Mouse (Mus musculus): Measurements from ENCODE around the gene Sorcs2. TPM values are rescaled to one million over a fixed set of nuclear protein-coding genes. Genes with fewer than 3 reads are reported as not detected.

Gene Sorcs2
- polyA plus RNA-seq, 1 experiment from 2014 or later: 10.9 TPM

- no peak for ATAC-seq (ENCODE audit: extremely low read depth, insufficient number of reproducible peaks, low FRiP score, low TSS enrichment)
- H3K27me3 ChIP-seq (replicated peaks): 0 out of 2 replicates have a peak, but pooled peaks cover 4% of the 10 kb centered on the region
- WGBS: 81% methylated on average over 4 of the region's 4 CpGs
- H3K9ac ChIP-seq: no peak overlapping the region
- no peak overlapping the region for H3K4me3 ChIP-seq
- H3K36me3 ChIP-seq: no peaks in the 10 kb centered on the region
- no peak overlapping the region for H3K4me2 ChIP-seq
- H3K27ac ChIP-seq (replicated peaks): no peak overlapping the region
- peaks cover 10% of the 10 kb centered on the region for H3K4me1 ChIP-seq
- H3K9me3 ChIP-seq: no peaks in the 10 kb centered on the region
Measured at GRCm38 (mm10) chr5:36191285-36191684, 206.7 kb downstream of the Sorcs2 start.

GRCm38 (mm10) chr5:36188310-36188709, 209.6 kb downstream of the Sorcs2 start:
- Histone ChIP-seq H3K27me3 (replicated peaks) (peaks cover 4% of the 10 kb centered on the region; the same call in 1 of the 2 replicates), H3K27ac (replicated peaks) (no peak overlapping the region), H3K9ac (no peak overlapping the region), H3K4me2 (no peak overlapping the region), H3K4me3 (no peak overlapping the region), H3K9me3 (no peaks in the 10 kb centered on the region), H3K4me1 (no peaks in the 10 kb centered on the region), H3K36me3 (no peaks in the 10 kb centered on the region)
- no peak for ATAC-seq (ENCODE audit: extremely low read depth, insufficient number of reproducible peaks, low FRiP score, low TSS enrichment)
- WGBS: 82% methylated on average over 4 of the region's 4 CpGs

- H3K36me3 ChIP-seq: no peaks in the 10 kb centered on the region
- no peak overlapping the region for H3K27ac ChIP-seq (replicated peaks)
- no peaks in the 10 kb centered on the region for H3K9me3 ChIP-seq
- H3K4me2 ChIP-seq: no peak overlapping the region
- H3K27me3 ChIP-seq (replicated peaks): peaks cover 4% of the 10 kb centered on the region; the same call in 1 of the 2 replicates
- H3K4me1 ChIP-seq: no peaks in the 10 kb centered on the region
- no peak overlapping the region for H3K4me3 ChIP-seq
- H3K9ac ChIP-seq: no peak overlapping the region
- WGBS: 58% methylated on average over 8 of the region's 8 CpGs
- ATAC-seq (ENCODE audit: extremely low read depth, insufficient number of reproducible peaks, low FRiP score, low TSS enrichment): no peak
Measured at GRCm38 (mm10) chr5:36186294-36187053, 211.5 kb downstream of the Sorcs2 start.

GRCm38 (mm10) chr5:36182326-36182725, 215.6 kb downstream of the Sorcs2 start:
- Histone ChIP-seq H3K36me3 (no peaks in the 10 kb centered on the region), H3K27me3 (replicated peaks) (no peaks in the 10 kb centered on the region; the same call in 1 of the 2 replicates)

GRCm38 (mm10) chr5:36179708-36180107, 218.2 kb downstream of the Sorcs2 start:
- Histone ChIP-seq H3K4me1 (peaks cover 6% of the 10 kb centered on the region), H3K27me3 (replicated peaks) (peaks cover 5% of the 10 kb centered on the region; the same call in 1 of the 2 replicates), H3K27ac (replicated peaks) (no peak overlapping the region), H3K4me3 (no peak overlapping the region), H3K4me2 (no peak overlapping the region), H3K9me3 (no peaks in the 10 kb centered on the region), H3K36me3 (no peaks in the 10 kb centered on the region), H3K9ac (no peak overlapping the region)
- ATAC-seq (ENCODE audit: extremely low read depth, insufficient number of reproducible peaks, low FRiP score, low TSS enrichment): no peak
- WGBS: 87% methylated on average over 5 of the region's 5 CpGs

More at GRCm38 (mm10) chr5:36182326-36182725, 215.6 kb downstream of the Sorcs2 start:
- Histone ChIP-seq H3K9ac (no peak overlapping the region), H3K4me2 (no peak overlapping the region), H3K4me3 (no peak overlapping the region), H3K9me3 (no peaks in the 10 kb centered on the region), H3K4me1 (no peaks in the 10 kb centered on the region), H3K27ac (replicated peaks) (no peak overlapping the region)
- WGBS: 78% methylated on average over 7 of the region's 7 CpGs
- no peak for ATAC-seq (ENCODE audit: extremely low read depth, insufficient number of reproducible peaks, low FRiP score, low TSS enrichment)

- H3K4me3 ChIP-seq: no peak overlapping the region
- 86% methylated on average over 3 of the region's 3 CpGs for WGBS
- H3K4me2 ChIP-seq: no peak overlapping the region
- ATAC-seq (ENCODE audit: extremely low read depth, insufficient number of reproducible peaks, low FRiP score, low TSS enrichment): no peak
- no peaks in the 10 kb centered on the region for H3K9me3 ChIP-seq
- peaks cover 6% of the 10 kb centered on the region for H3K4me1 ChIP-seq
- H3K27me3 ChIP-seq (replicated peaks): peaks cover 5% of the 10 kb centered on the region; the same call in 1 of the 2 replicates
- no peak overlapping the region for H3K9ac ChIP-seq
- no peaks in the 10 kb centered on the region for H3K36me3 ChIP-seq
- H3K27ac ChIP-seq (replicated peaks): no peak overlapping the region
Measured at GRCm38 (mm10) chr5:36178785-36179184, 219.2 kb downstream of the Sorcs2 start.

- Histone ChIP-seq H3K9me3 (no peaks in the 10 kb centered on the region), H3K27ac (replicated peaks) (no peak overlapping the region), H3K4me2 (no peak overlapping the region), H3K9ac (no peak overlapping the region), H3K36me3 (no peaks in the 10 kb centered on the region), H3K27me3 (replicated peaks) (peaks cover 5% of the 10 kb centered on the region; the same call in 1 of the 2 replicates), H3K4me3 (no peak overlapping the region), H3K4me1 (peaks cover 6% of the 10 kb centered on the region)
- no peak for ATAC-seq (ENCODE audit: extremely low read depth, insufficient number of reproducible peaks, low FRiP score, low TSS enrichment)
- 48% methylated on average over 7 of the region's 7 CpGs for WGBS
Measured at GRCm38 (mm10) chr5:36178215-36178614, 219.7 kb downstream of the Sorcs2 start.

- 76% methylated on average over 4 of the region's 4 CpGs for WGBS
Measured at GRCm38 (mm10) chr5:36176873-36177272, 221.1 kb downstream of the Sorcs2 start.

GRCm38 (mm10) chr5:36176409-36176808, 221.5 kb downstream of the Sorcs2 start:
- no peak overlapping the region for H3K4me2 ChIP-seq
- 52% methylated on average over 11 of the region's 11 CpGs for WGBS
- no peak overlapping the region for H3K4me3 ChIP-seq
- no peaks in the 10 kb centered on the region for H3K9me3 ChIP-seq
- H3K27ac ChIP-seq (replicated peaks): no peak overlapping the region
- peaks cover 6% of the 10 kb centered on the region for H3K4me1 ChIP-seq
- H3K9ac ChIP-seq: no peak overlapping the region
- no peaks in the 10 kb centered on the region for H3K36me3 ChIP-seq
- no peak for ATAC-seq (ENCODE audit: extremely low read depth, insufficient number of reproducible peaks, low FRiP score, low TSS enrichment)
- H3K27me3 ChIP-seq (replicated peaks): peaks cover 5% of the 10 kb centered on the region; the same call in 1 of the 2 replicates

More at GRCm38 (mm10) chr5:36176873-36177272, 221.1 kb downstream of the Sorcs2 start:
- Histone ChIP-seq H3K27me3 (replicated peaks) (peaks cover 5% of the 10 kb centered on the region; the same call in 1 of the 2 replicates), H3K4me2 (no peak overlapping the region), H3K9me3 (no peaks in the 10 kb centered on the region), H3K9ac (no peak overlapping the region), H3K4me3 (no peak overlapping the region), H3K27ac (replicated peaks) (no peak overlapping the region), H3K4me1 (peaks cover 6% of the 10 kb centered on the region), H3K36me3 (no peaks in the 10 kb centered on the region)
- ATAC-seq (ENCODE audit: extremely low read depth, insufficient number of reproducible peaks, low FRiP score, low TSS enrichment): no peak

- Histone ChIP-seq H3K9ac (no peak overlapping the region), H3K9me3 (no peaks in the 10 kb centered on the region), H3K27me3 (replicated peaks) (peaks cover 5% of the 10 kb centered on the region; the same call in 1 of the 2 replicates), H3K27ac (replicated peaks) (no peak overlapping the region), H3K4me1 (peaks cover 6% of the 10 kb centered on the region), H3K36me3 (no peaks in the 10 kb centered on the region), H3K4me2 (no peak overlapping the region), H3K4me3 (no peak overlapping the region)
- 71% methylated on average over 9 of the region's 9 CpGs for WGBS
- no peak for ATAC-seq (ENCODE audit: extremely low read depth, insufficient number of reproducible peaks, low FRiP score, low TSS enrichment)
Measured at GRCm38 (mm10) chr5:36174569-36175115, 223.3 kb downstream of the Sorcs2 start.

GRCm38 (mm10) chr5:36168963-36169650, 228.8 kb downstream of the Sorcs2 start:
- H3K27me3 ChIP-seq (replicated peaks): peaks cover 4% of the 10 kb centered on the region; the same call in 1 of the 2 replicates
- no peak overlapping the region for H3K27ac ChIP-seq (replicated peaks)
- H3K9me3 ChIP-seq: no peaks in the 10 kb centered on the region
- H3K4me3 ChIP-seq: no peak overlapping the region
- no peak overlapping the region; the same call in 1 of the 2 replicates for H3K4me2 ChIP-seq
- H3K9ac ChIP-seq: peak overlapping the region; percentile 38; the same call in 1 of the 2 replicates
- 60% methylated on average over 14 of the region's 14 CpGs for WGBS
- H3K36me3 ChIP-seq: no peaks in the 10 kb centered on the region
- no peak for ATAC-seq (ENCODE audit: extremely low read depth, insufficient number of reproducible peaks, low FRiP score, low TSS enrichment)
- peaks cover 11% of the 10 kb centered on the region for H3K4me1 ChIP-seq
